Mouse (Mus musculus): ENCODE measurements around the gene Kmt2c. TPM values are rescaled to one million over a fixed set of nuclear protein-coding genes. Genes with fewer than 3 reads are reported as not detected.

Kmt2c gene
- polyA plus RNA-seq, 1 experiment = 19.2 TPM

DNA sequence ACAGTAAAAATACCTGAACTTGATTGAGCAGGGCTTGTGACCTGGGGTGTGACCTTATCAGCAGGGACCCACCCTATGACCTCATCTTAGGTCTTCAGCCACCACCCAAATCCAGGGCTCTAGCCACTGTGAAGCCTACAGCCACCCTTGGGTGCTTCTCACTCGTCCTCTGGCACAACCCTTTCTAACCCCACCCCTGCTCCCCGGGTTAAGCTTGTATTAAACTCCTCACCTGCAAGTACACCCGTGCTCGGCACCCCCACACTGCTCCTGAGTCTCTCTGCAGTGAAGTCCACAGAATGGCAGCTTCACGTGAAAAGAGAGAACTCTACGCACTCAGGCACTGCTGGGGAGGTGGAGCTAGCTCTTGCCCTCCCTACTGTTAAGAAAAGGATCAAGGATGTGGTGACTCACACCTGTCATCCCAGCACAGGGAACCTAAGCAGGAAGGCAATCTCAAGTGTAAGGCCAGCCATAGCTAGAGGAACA lies 38.4 kb upstream of the Kmt2c start:
- Histone ChIP-seq H3K4me1 (ENCODE audit: control insufficient read depth, insufficient read depth, insufficient read length) (no peaks in the 10 kb centered on the region), H3K27me3 (ENCODE audit: control insufficient read depth, insufficient read depth, low read length) (no peaks in the 10 kb centered on the region), H3K36me3 (ENCODE audit: control insufficient read depth, insufficient read depth, low read length) (no peaks in the 10 kb centered on the region), H3K4me3 (ENCODE audit: extremely low read depth, insufficient read depth, insufficient read length) (no peak overlapping the region), H3K27ac (ENCODE audit: insufficient read depth, low read length) (no peak overlapping the region)
- 70% methylated on average over 6 of the region's 6 CpGs for WGBS
- TF ChIP-seq POLR2A (IDR thresholded peaks at IDR 0.05; ENCODE audit: low read depth, low read length) (no peak), CTCF (IDR thresholded peaks at IDR 0.05; ENCODE audit: extremely low read depth, insufficient read depth, insufficient read length, insufficient replicate concordance) (no peak)
- DNase-seq (ENCODE audit: low read depth in 1 of 2, low spot score in 2 of 2) = no peak

DNA sequence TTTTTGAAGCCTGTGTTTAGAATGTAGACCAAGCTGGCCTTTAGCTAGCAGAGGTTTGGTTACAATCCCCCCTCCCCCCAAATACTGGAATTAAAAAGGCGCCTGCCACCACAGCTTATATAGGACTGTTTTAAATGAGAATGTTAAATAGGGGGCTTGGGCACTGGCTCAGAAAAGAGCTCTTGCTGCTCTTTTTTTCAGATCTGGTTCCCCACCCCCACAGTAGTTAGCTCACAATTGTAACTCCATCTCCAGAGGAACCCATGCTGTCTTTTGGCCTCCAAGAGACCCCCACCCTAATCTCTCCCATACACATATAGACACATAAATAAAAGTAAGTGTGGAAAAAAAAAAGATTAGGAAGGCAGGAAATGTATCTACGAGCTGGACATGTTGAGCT lies 37.9 kb upstream of the Kmt2c start:
- Histone ChIP-seq H3K27ac (ENCODE audit: insufficient read depth, low read length) (no peak overlapping the region), H3K36me3 (ENCODE audit: control insufficient read depth, insufficient read depth, low read length) (no peaks in the 10 kb centered on the region), H3K27me3 (ENCODE audit: control insufficient read depth, insufficient read depth, low read length) (no peaks in the 10 kb centered on the region), H3K4me3 (ENCODE audit: extremely low read depth, insufficient read depth, insufficient read length) (no peak overlapping the region), H3K4me1 (ENCODE audit: control insufficient read depth, insufficient read depth, insufficient read length) (no peaks in the 10 kb centered on the region)
- no peak for DNase-seq (ENCODE audit: low read depth in 1 of 2, low spot score in 2 of 2)
- WGBS = 91% methylated on average over 2 of the region's 2 CpGs
- TF ChIP-seq POLR2A (IDR thresholded peaks at IDR 0.05; ENCODE audit: low read depth, low read length) (no peak), CTCF (IDR thresholded peaks at IDR 0.05; ENCODE audit: extremely low read depth, insufficient read depth, insufficient read length, insufficient replicate concordance) (no peak)

GRCm38 (mm10) chr5:25535566-25535965 lies 37.0 kb upstream of the Kmt2c start:
- 91% methylated on average over 2 of the region's 2 CpGs for WGBS
- Histone ChIP-seq H3K4me1 (ENCODE audit: control insufficient read depth, insufficient read depth, insufficient read length) (no peaks in the 10 kb centered on the region), H3K27ac (ENCODE audit: insufficient read depth, low read length) (no peak overlapping the region), H3K36me3 (ENCODE audit: control insufficient read depth, insufficient read depth, low read length) (no peaks in the 10 kb centered on the region), H3K27me3 (ENCODE audit: control insufficient read depth, insufficient read depth, low read length) (no peaks in the 10 kb centered on the region), H3K4me3 (ENCODE audit: extremely low read depth, insufficient read depth, insufficient read length) (no peak overlapping the region)
- TF ChIP-seq CTCF (IDR thresholded peaks at IDR 0.05; ENCODE audit: extremely low read depth, insufficient read depth, insufficient read length, insufficient replicate concordance) (no peak), POLR2A (IDR thresholded peaks at IDR 0.05; ENCODE audit: low read depth, low read length) (no peak)
- no peak for DNase-seq (ENCODE audit: low read depth in 1 of 2, low spot score in 2 of 2)

GRCm38 (mm10) chr5:25533298-25533697 lies 34.7 kb upstream of the Kmt2c start:
- H3K27me3 ChIP-seq (ENCODE audit: control insufficient read depth, insufficient read depth, low read length) = no peaks in the 10 kb centered on the region
- H3K4me3 ChIP-seq (ENCODE audit: extremely low read depth, insufficient read depth, insufficient read length) = no peak overlapping the region
- no peaks in the 10 kb centered on the region for H3K36me3 ChIP-seq (ENCODE audit: control insufficient read depth, insufficient read depth, low read length)
- H3K27ac ChIP-seq (ENCODE audit: insufficient read depth, low read length) = no peak overlapping the region
- WGBS = 88% methylated on average over 5 of the region's 5 CpGs
- H3K4me1 ChIP-seq (ENCODE audit: control insufficient read depth, insufficient read depth, insufficient read length) = no peaks in the 10 kb centered on the region
- DNase-seq (ENCODE audit: low read depth in 1 of 2, low spot score in 2 of 2) = no peak
- TF ChIP-seq POLR2A (IDR thresholded peaks at IDR 0.05; ENCODE audit: low read depth, low read length) (no peak), CTCF (IDR thresholded peaks at IDR 0.05; ENCODE audit: extremely low read depth, insufficient read depth, insufficient read length, insufficient replicate concordance) (no peak)

DNA sequence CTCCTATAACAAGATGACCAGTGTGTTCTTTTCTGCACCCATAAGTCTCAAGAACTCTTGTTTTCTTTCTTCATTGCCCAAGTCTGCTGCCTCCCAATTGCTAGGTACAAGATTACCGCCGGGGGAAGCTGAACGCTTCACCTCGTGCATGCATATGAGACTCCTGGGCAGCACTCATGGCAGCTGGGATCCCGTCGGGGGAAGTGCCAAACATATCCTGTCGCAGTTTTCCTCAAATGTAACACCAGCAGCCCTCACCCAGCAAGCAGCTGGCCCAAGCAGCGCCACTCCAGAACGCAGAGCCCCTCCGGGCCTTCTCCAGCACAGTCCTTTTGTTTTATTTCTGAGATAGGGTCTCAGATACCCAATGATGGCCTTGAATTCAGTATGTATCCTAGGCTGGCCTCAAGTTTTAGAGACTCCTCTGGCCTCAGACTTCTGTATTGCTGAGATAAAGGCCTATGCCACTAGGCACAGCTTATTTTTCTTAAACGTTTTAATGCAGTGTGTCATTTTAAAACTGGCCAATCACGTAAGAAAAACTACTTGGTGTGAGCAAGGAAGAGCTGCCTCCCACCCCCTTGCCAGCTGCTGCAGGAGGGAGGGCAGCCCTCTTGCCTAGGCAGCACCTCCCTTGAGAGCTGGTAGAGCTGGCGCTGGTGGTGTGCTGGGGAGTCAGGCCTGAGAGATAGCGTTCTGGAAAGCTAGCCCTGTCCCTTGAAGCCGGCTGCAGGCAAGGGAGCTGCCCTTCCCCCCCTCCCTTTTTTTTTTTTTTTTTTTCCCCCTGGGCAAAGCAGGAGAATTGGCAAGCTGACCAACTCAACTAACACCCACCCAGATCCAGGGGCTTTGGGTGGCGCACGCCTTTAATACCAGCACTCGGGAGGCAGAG lies 33.9 kb upstream of the Kmt2c start:
- no peak for TF ChIP-seq POLR2A (IDR thresholded peaks at IDR 0.05; ENCODE audit: low read depth, low read length)
- no peak for TF ChIP-seq CTCF (IDR thresholded peaks at IDR 0.05; ENCODE audit: extremely low read depth, insufficient read depth, insufficient read length, insufficient replicate concordance)
- DNase-seq (ENCODE audit: low read depth in 1 of 2, low spot score in 2 of 2) = no peak
- Histone ChIP-seq H3K27me3 (ENCODE audit: control insufficient read depth, insufficient read depth, low read length) (no peaks in the 10 kb centered on the region), H3K36me3 (ENCODE audit: control insufficient read depth, insufficient read depth, low read length) (no peaks in the 10 kb centered on the region), H3K27ac (ENCODE audit: insufficient read depth, low read length) (no peak overlapping the region), H3K4me1 (ENCODE audit: control insufficient read depth, insufficient read depth, insufficient read length) (no peaks in the 10 kb centered on the region), H3K4me3 (ENCODE audit: extremely low read depth, insufficient read depth, insufficient read length) (no peak overlapping the region)
- WGBS = 79% methylated on average over 18 of the region's 18 CpGs

- Histone ChIP-seq H3K36me3 (ENCODE audit: control insufficient read depth, insufficient read depth, low read length) (no peaks in the 10 kb centered on the region), H3K27ac (ENCODE audit: insufficient read depth, low read length) (no peak overlapping the region), H3K4me1 (ENCODE audit: control insufficient read depth, insufficient read depth, insufficient read length) (0 out of 2 replicates have a peak, but pooled peaks cover 2% of the 10 kb centered on the region), H3K4me3 (ENCODE audit: extremely low read depth, insufficient read depth, insufficient read length) (peak overlapping the region; percentile 94; the same call in 1 of the 2 replicates), H3K27me3 (ENCODE audit: control insufficient read depth, insufficient read depth, low read length) (no peaks in the 10 kb centered on the region)
- DNase-seq (ENCODE audit: low read depth in 1 of 2, low spot score in 2 of 2) = no peak
- WGBS = 4% methylated on average over 2 of the region's 2 CpGs
- no peak for TF ChIP-seq POLR2A (IDR thresholded peaks at IDR 0.05; ENCODE audit: low read depth, low read length)
- no peak for TF ChIP-seq CTCF (IDR thresholded peaks at IDR 0.05; ENCODE audit: extremely low read depth, insufficient read depth, insufficient read length, insufficient replicate concordance)
Measured at GRCm38 (mm10) chr5:25530629-25531028, 32.0 kb upstream of the Kmt2c start.
